Mouse (Mus musculus) forebrain, embryonic 16.5 days (tissue): ENCODE measurements around the gene Fads1. TPM values are rescaled to one million over a fixed set of nuclear protein-coding genes. Genes with fewer than 3 reads are reported as not detected.
A peak's percentile ranks its signal among the peaks of the same experiment; 100 is the strongest.

Experiments used
- ATAC-seq: fragments of 200-750 bp; cut with Nextera tagmentation; 2 replicates; pipeline ENCODE4 v1.8.0; 2017; ENCODE audit warnings: mild to moderate bottlenecking, moderate library complexity
- H3K27ac ChIP-seq: fragments of 300-500 bp; sonication (generic); 2 replicates; pipeline ENCODE4 v1.5.1; 2014; ENCODE audit warnings: low read length, control low read depth
- H3K27me3 ChIP-seq: fragments of 300-500 bp; sonication (generic); replicated peaks from 2 replicates; pipeline ENCODE4 v1.6.1; 2014; ENCODE audit warnings: low read length; ENCODE audit not compliant: control insufficient read depth, insufficient read depth
- H3K36me3 ChIP-seq: fragments of 300-500 bp; sonication (generic); 2 replicates; pipeline ENCODE4 v1.6.1; 2014; ENCODE audit not compliant: control insufficient read depth, insufficient read depth
- H3K4me1 ChIP-seq: fragments of 300-500 bp; sonication (generic); replicated peaks from 2 replicates; pipeline ENCODE4 v1.6.1; 2014; ENCODE audit warnings: low read length; ENCODE audit not compliant: control insufficient read depth, insufficient read depth
- H3K4me2 ChIP-seq: fragments of 300-500 bp; sonication (generic); 2 replicates; pipeline ENCODE4 v1.6.1; 2014; ENCODE audit warnings: mild to moderate bottlenecking, low read length, control low read depth
- H3K4me3 ChIP-seq: fragments of 300-500 bp; sonication (generic); replicated peaks from 2 replicates; pipeline ENCODE4 v1.5.1; 2014; ENCODE audit warnings: mild to moderate bottlenecking, low read length, control low read depth
- H3K9ac ChIP-seq: fragments of 300-500 bp; sonication (generic); replicated peaks from 2 replicates; pipeline ENCODE4 v1.6.1; 2014; ENCODE audit warnings: low read depth, low read length, control low read depth
- H3K9me3 ChIP-seq: fragments of 300-500 bp; sonication (generic); 2 replicates; pipeline ENCODE4 v1.6.1; 2016; ENCODE audit warnings: low read length; ENCODE audit not compliant: control insufficient read depth
- WGBS: fragments of 180-500 bp; shearing (Covaris S2); extraction: QIAGEN DNeasy Blood & Tissue Kit; methylation state at CpG from one replicate; pipeline ENCODE4 v1.1.7; 2014; 5-methylcytosine and 5-hydroxymethylcytosine counted together
- polyA plus RNA-seq: library from polyadenylated mRNA; unstranded; fragments of >200 nt; fragmentation: Nextera tagmentation; extraction: Ambion mirVana; gene quantifications from 2 replicates; pipeline ENCODE4 v1.2.1, GENCODE M21; 2015

The Fads1 gene
- polyA plus RNA-seq, 1 experiment from 2014 or later, result 179 TPM

DNA sequence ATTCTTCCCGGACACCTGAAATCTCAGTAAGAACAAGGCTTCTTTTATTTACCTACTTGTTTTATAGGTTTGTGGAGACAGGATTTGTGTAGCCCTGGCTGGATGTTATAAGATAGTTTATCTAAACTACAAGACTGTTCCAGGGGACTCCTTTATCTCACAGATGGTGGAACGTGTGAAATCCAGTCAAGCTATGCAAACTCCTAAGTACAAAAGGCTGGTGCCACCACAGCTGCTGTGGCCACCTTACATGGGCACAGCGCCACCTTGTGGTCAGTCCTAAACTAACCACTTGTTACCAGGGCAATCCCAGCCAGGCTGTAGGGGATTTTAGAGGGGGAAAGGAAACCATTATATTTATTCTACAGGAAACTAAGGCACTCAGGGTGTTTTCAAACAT is 16.0 kb downstream of the Fads1 start:
- ATAC-seq, result peak; percentile 27; the same call in 1 of the 2 replicates
- peaks cover 22% of the 10 kb centered on the region for H3K36me3 ChIP-seq
- H3K27ac ChIP-seq, result no peak overlapping the region

DNA sequence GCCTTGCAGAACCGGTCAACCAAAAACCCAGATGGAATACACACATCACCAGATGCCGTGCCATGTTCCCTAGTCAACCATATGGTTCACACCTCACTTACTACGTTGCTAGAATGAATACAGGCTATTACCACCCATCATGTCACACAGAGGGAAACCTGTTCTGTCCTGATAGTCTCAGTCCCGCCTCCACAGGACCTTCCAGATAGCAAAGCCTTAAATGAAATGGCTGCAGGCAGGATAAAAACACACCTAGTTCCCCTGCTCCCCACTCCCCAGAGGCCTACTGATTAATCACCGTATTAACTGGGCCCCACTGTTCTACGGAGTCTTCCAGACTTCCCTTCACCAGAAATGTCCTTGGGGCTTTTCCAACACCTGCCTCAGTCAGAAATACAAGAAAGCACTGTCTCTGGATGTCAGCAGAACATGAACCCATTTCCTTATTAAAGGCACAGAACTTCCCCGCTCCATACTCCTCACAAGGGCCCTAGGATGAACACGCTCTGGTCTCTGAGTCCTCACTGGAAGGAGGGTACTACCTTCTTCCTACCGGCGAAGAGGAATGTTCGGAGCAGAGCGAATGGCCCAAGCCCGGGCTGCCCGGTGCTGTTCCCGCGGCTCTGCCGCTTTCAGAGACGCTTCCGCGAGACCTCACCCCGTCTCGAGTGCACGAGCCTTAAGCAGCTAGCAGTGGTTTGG is 20.6 kb downstream of the Fads1 start:
- Histone ChIP-seq H3K4me3 (peak overlapping the region; percentile 56), H3K4me2 (peak overlapping the region; percentile 90), H3K9ac (peak overlapping the region; percentile 91), H3K36me3 (peaks cover 11% of the 10 kb centered on the region), H3K4me1 (peaks cover 20% of the 10 kb centered on the region), H3K27me3 (no peaks in the 10 kb centered on the region), H3K27ac (peak overlapping the region; percentile 81; the same call in 1 of the 2 replicates), H3K9me3 (no peaks in the 10 kb centered on the region)
- WGBS, result 1% methylated on average over 23 of the region's 23 CpGs
- ATAC-seq, result peak; percentile 57; the same call in 1 of the 2 replicates

More for the DNA sequence above, 16.0 kb downstream of the Fads1 start:
- Histone ChIP-seq H3K27me3 (no peaks in the 10 kb centered on the region), H3K9me3 (no peaks in the 10 kb centered on the region), H3K9ac (no peak overlapping the region), H3K4me2 (no peak overlapping the region), H3K4me1 (peaks cover 9% of the 10 kb centered on the region), H3K4me3 (no peak overlapping the region)
- 30% methylated on average over 3 of the region's 3 CpGs for WGBS

DNA sequence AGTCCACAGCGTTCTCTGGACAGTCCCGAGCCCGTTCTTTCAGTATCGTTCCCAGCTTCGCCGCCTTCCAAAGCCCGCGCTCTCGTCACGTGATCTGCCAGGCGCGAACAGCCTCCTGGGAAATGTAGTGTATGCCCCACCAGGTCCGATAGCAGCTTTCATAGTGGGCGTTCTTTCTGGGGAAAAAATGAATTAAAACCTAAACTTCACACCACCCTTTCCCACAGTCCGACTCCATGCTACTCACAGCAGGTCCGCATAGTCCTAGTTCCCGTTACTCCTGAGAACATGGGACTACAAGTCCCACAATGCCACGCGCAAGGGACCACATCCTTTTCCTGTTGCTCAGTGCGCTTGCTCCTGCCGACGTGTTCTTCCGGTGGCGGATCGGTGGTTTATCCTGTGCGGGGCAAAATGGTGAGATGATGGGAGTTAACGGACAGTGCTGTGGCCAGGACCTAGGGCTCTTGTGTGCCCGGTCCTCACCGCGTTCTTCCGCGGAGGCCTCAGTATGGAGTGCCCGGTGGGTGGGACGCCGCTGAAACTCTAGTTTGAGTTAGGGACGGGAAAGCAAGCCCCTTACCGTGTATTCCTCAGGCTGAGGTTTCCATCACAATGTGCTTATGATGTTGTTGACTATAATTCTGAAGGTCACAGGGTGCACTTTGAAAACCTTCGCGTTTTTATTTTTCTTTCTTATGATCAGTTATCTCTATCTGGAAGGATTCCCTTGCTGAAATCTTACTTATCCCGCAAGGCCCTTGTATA is 21.3 kb downstream of the Fads1 start, which contains the start of the genes Tmem258 and Fen1:
Tmem258 (plus strand) TSS at position 167 of the 768 bp plus-strand sequence.
Fen1 (minus strand) TSS at position 322 of the 768 bp plus-strand sequence.
- Histone ChIP-seq H3K9ac (peak within 1 kb of the TSS; percentile 91), H3K4me3 (peak within 1 kb of the TSS; percentile 56), H3K27me3 (no peaks in the 10 kb centered on the region), H3K4me2 (peak within 1 kb of the TSS; percentile 90), H3K4me1 (peaks cover 20% of the 10 kb centered on the region), H3K36me3 (peaks cover 11% of the 10 kb centered on the region), H3K9me3 (no peaks in the 10 kb centered on the region), H3K27ac (peak within 1 kb of the TSS; percentile 81)
- under 1% methylated on average over 40 of the region's 40 CpGs for WGBS
- peak; percentile 95 for ATAC-seq

DNA sequence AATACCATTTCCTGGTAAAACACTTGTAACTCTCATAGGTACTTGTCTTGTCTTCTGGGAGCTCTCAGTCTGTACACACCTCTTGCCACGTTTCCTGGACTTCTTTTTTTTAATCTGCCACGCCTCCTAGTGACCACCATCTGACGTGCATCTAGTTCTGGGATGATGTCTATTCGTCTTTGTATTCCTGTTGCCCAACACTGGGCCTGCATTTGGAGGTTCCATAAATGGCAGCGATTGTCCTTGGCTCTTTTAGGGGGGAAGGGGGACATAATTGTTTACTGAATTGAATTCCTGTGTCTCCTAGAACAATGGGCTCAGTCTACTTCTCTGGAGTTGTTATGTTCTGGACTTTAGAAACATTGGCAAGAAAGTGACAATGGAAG is 21.9 kb downstream of the Fads1 start:
- peaks cover 20% of the 10 kb centered on the region for H3K4me1 ChIP-seq
- no peaks in the 10 kb centered on the region for H3K9me3 ChIP-seq
- H3K36me3 ChIP-seq, result peaks cover 11% of the 10 kb centered on the region
- no peaks in the 10 kb centered on the region for H3K27me3 ChIP-seq
- peak overlapping the region; percentile 56 for H3K4me3 ChIP-seq
- peak overlapping the region; percentile 90 for H3K4me2 ChIP-seq
- no peak overlapping the region for H3K27ac ChIP-seq
- H3K9ac ChIP-seq, result peak overlapping the region; percentile 91
- under 1% methylated on average over 5 of the region's 5 CpGs for WGBS
- no peak for ATAC-seq

DNA sequence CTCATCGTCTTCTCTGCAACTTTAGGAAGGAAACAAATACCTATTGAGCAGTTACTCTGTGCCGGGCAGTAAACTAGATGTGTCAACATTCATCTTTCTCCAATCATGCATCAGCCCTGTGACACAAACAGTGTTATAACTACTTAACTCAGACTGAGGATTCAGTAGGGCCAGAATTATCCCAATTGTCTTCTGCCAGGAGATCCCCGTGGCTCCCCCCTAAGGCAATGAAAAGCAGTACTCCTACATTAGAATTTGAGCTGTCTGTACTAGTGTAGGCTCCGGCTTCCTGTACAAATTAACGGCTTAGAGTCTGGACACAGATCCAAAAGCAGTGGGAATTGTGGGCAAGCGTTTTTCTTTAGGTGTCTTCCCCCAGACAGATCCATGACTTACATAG is 22.4 kb downstream of the Fads1 start:
- Histone ChIP-seq H3K4me3 (peak overlapping the region; percentile 56), H3K27ac (no peak overlapping the region), H3K27me3 (no peaks in the 10 kb centered on the region), H3K9me3 (no peaks in the 10 kb centered on the region), H3K9ac (no peak overlapping the region), H3K4me2 (peak overlapping the region; percentile 90), H3K4me1 (peaks cover 20% of the 10 kb centered on the region), H3K36me3 (peaks cover 8% of the 10 kb centered on the region)
- 68% methylated on average over 6 of the region's 6 CpGs for WGBS
- ATAC-seq, result no peak

DNA sequence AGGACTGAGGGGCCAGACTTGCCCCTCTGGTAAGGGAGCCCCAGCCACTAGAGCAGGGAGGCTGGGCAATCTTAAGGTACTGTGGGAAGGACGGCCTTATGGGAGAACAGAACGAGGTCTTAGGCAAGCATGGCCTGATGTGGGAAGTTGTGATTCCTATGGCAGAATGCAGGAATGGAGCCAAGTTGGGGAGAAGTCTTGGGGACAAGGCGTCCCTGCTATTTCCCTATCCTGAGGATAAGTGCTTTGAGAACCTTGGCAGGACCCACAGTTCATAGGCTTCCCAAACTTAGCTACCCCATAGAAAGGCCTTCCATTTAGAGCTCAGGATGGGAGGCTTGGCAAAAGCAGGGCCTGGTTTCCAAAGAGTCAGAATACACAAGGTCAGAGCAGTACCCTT is 26.2 kb downstream of the Fads1 start:
- H3K36me3 ChIP-seq, result peaks cover 4% of the 10 kb centered on the region; the same call in 1 of the 2 replicates

DNA sequence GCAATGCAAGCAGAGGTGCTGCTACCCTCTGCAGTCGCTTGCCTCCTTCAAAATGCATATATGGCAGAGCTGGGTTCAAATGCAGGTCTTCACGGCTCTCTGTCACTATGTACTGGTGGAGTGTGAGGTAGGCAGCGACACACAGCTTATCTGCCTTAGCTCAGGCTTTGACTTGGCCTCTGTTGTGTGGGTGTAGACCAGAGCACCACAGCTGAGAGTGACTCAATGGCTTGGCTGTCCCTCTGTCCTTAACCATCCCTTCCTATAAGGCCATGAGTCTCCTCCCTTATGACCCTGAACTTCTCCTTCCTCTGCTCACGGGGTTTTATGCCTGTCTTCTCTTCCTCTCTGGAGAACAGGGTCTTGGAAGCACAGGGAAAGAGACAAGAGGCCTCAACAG is 28.2 kb downstream of the Fads1 start:
- no peak for ATAC-seq
- Histone ChIP-seq H3K36me3 (peaks cover 4% of the 10 kb centered on the region; the same call in 1 of the 2 replicates), H3K27ac (no peak overlapping the region), H3K4me1 (no peaks in the 10 kb centered on the region), H3K9ac (no peak overlapping the region), H3K4me3 (no peak overlapping the region), H3K27me3 (no peaks in the 10 kb centered on the region), H3K9me3 (no peaks in the 10 kb centered on the region), H3K4me2 (no peak overlapping the region)
- 89% methylated on average over 4 of the region's 4 CpGs for WGBS

More for the DNA sequence above, 26.2 kb downstream of the Fads1 start:
- Histone ChIP-seq H3K4me3 (no peak overlapping the region), H3K27ac (no peak overlapping the region), H3K4me2 (no peak overlapping the region), H3K27me3 (no peaks in the 10 kb centered on the region), H3K9me3 (no peaks in the 10 kb centered on the region), H3K4me1 (peaks cover 11% of the 10 kb centered on the region), H3K9ac (no peak overlapping the region)
- no peak for ATAC-seq
- 87% methylated on average over 3 of the region's 3 CpGs for WGBS

DNA sequence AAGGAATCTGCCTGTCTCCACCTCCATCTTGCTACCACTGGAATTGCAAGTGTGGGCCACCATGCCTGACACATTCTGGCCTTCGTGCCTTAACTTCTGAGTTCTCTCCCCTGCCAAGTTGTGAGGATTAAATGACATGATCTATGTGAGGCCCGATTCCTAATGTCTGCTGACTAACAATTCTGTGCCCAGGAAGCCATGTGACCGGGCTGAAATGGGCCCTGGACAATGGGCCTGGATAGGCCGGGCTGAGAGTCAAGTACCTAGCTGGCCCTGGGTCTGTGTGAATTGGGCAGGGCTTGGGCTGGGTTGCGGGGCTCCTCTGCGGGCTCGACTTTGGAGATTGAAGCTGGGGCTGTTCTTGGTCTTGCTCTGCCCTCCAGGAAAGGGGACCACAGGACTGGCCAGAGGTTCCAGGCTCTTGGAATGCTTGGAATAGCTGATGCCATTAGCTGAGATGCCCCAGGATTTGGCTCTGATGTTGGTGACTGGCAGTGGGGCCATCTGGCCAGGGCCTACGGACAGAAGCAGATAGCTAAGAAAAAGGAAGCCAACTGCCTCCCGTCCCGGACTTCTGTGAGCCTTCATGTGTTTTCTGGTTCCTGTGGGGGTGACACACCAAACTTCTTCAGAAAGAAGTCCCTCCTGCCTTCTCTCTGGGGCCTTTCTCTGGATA is 31.2 kb downstream of the Fads1 start:
- Histone ChIP-seq H3K27ac (no peak overlapping the region), H3K4me3 (no peak overlapping the region), H3K4me2 (no peak overlapping the region), H3K4me1 (no peaks in the 10 kb centered on the region), H3K36me3 (no peaks in the 10 kb centered on the region), H3K9ac (no peak overlapping the region), H3K9me3 (no peaks in the 10 kb centered on the region), H3K27me3 (no peaks in the 10 kb centered on the region)
- 90% methylated on average over 10 of the region's 10 CpGs for WGBS
- no peak for ATAC-seq

DNA sequence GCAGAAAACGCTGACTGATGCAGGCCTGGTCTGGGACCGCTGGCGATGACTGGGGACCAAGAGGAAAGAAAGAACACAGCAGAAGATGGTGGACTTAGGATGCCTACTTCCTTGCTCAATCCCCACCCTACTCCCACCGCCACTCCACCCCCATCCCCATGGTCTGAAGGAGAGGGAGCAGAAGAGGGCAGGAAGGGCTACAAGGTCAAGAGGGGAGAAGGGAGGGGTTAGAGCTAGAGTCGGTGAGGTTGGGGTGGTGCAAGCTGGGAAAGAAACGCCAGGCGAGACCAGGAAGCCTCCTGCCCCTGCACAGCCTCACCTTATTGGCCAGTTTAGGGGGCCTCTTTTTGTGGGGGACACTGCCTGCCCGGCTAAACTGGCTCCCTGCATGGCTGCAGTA is 33.4 kb downstream of the Fads1 start:
- WGBS, result 81% methylated on average over 8 of the region's 8 CpGs
- Histone ChIP-seq H3K27me3 (no peaks in the 10 kb centered on the region), H3K36me3 (no peaks in the 10 kb centered on the region), H3K9me3 (no peaks in the 10 kb centered on the region), H3K9ac (no peak overlapping the region), H3K27ac (no peak overlapping the region), H3K4me1 (no peaks in the 10 kb centered on the region), H3K4me2 (no peak overlapping the region), H3K4me3 (no peak overlapping the region)
- ATAC-seq, result no peak
